Mouse (Mus musculus) midbrain, embryonic 13.5 days (tissue): ENCODE data around the gene Braf. TPM values are rescaled to one million over a fixed set of nuclear protein-coding genes. Genes with fewer than 3 reads are reported as not detected.
"Not testable (repeated sequence)": the region's sequence is repeated elsewhere in the genome, so short reads cannot be mapped to it uniquely, and the experiment has no call there.

Experiments used
- ATAC-seq: fragments of 200-750 bp; cut with Nextera tagmentation; 2 replicates; pipeline ENCODE4 v1.8.0; 2017; ENCODE audit warnings: mild to moderate bottlenecking, moderate TSS enrichment, moderate library complexity
- H3K27ac ChIP-seq: fragments of 300-500 bp; sonication (generic); 2 replicates; pipeline ENCODE4 v1.5.1; 2015; ENCODE audit warnings: inconsistent platforms, mild to moderate bottlenecking, moderate library complexity
- H3K27me3 ChIP-seq: fragments of 300-500 bp; sonication (generic); 2 replicates; pipeline ENCODE4 v1.6.1; 2015; ENCODE audit warnings: mild to moderate bottlenecking, inconsistent platforms
- H3K36me3 ChIP-seq: fragments of 300-500 bp; sonication (generic); 2 replicates; pipeline ENCODE4 v1.6.1; 2015; ENCODE audit warnings: mild to moderate bottlenecking, inconsistent platforms
- H3K4me1 ChIP-seq: fragments of 300-500 bp; sonication (generic); replicated peaks from 2 replicates; pipeline ENCODE4 v1.6.1; 2015; ENCODE audit warnings: inconsistent platforms
- H3K4me2 ChIP-seq: fragments of 300-500 bp; sonication (generic); replicated peaks from 2 replicates; pipeline ENCODE4 v1.6.1; 2015; ENCODE audit warnings: moderate library complexity, mild to moderate bottlenecking, inconsistent platforms
- H3K4me3 ChIP-seq: fragments of 300-500 bp; sonication (generic); replicated peaks from 2 replicates; pipeline ENCODE4 v1.5.1; 2015; ENCODE audit warnings: mild to moderate bottlenecking, inconsistent platforms
- H3K9ac ChIP-seq: fragments of 300-500 bp; sonication (generic); replicated peaks from 2 replicates; pipeline ENCODE4 v1.6.1; 2015; ENCODE audit warnings: mild to moderate bottlenecking, inconsistent platforms
- H3K9me3 ChIP-seq: fragments of 300-500 bp; sonication (generic); 2 replicates; pipeline ENCODE4 v1.6.1; 2016; ENCODE audit warnings: mild to moderate bottlenecking, inconsistent platforms
- WGBS: fragments of 180-500 bp; shearing (Covaris S2); methylation state at CpG from one replicate; pipeline ENCODE4 v1.1.7; 2015; 5-methylcytosine and 5-hydroxymethylcytosine counted together
- polyA plus RNA-seq: library from polyadenylated mRNA; unstranded; fragments of >200 nt; fragmentation: Nextera tagmentation; extraction: Ambion mirVana; gene quantifications from 2 replicates; pipeline ENCODE4 v1.2.1, GENCODE M21; 2015

Gene Braf
- polyA plus RNA-seq = 23.2 and 23.9 TPM in 2 replicates

- Histone ChIP-seq H3K36me3 (no peaks in the 10 kb centered on the region), H3K4me1 (peaks cover 33% of the 10 kb centered on the region), H3K4me3 (peak within 1 kb of the TSS; percentile 79), H3K9me3 (no peaks in the 10 kb centered on the region), H3K27ac (peak within 1 kb of the TSS; percentile 98), H3K4me2 (peak within 1 kb of the TSS; percentile 92), H3K9ac (peak within 1 kb of the TSS; percentile 95), H3K27me3 (no peaks in the 10 kb centered on the region)
- WGBS = under 1% methylated on average over 64 of the region's 101 CpGs
- ATAC-seq = peak; percentile 91
Measured at GRCm38 (mm10) chr6:39724866-39725711, at the start of gene Braf. Gene Braf (minus strand): TSS chr6:39725463.

- Histone ChIP-seq H3K27me3 (no peaks in the 10 kb centered on the region), H3K9ac (no peak overlapping the region), H3K4me2 (no peak overlapping the region), H3K36me3 (no peaks in the 10 kb centered on the region), H3K4me1 (no peaks in the 10 kb centered on the region), H3K4me3 (no peak overlapping the region), H3K9me3 (no peaks in the 10 kb centered on the region), H3K27ac (no peak overlapping the region)
- WGBS = 88% methylated on average over 9 of the region's 9 CpGs
- ATAC-seq = no peak
Measured at GRCm38 (mm10) chr6:39775029-39775428, 49.8 kb upstream of the Braf start.

- Histone ChIP-seq H3K4me2 (no peak overlapping the region), H3K9me3 (no peaks in the 10 kb centered on the region), H3K36me3 (no peaks in the 10 kb centered on the region), H3K4me3 (no peak overlapping the region), H3K27ac (no peak overlapping the region), H3K27me3 (no peaks in the 10 kb centered on the region), H3K9ac (no peak overlapping the region), H3K4me1 (no peaks in the 10 kb centered on the region)
- no peak for ATAC-seq
- WGBS = 86% methylated on average over 2 of the region's 2 CpGs
Measured at GRCm38 (mm10) chr6:39757229-39757628, 32.0 kb upstream of the Braf start.

- Histone ChIP-seq H3K9ac (no peak overlapping the region), H3K4me1 (peaks cover 6% of the 10 kb centered on the region; the same call in 1 of the 2 replicates), H3K9me3 (no peaks in the 10 kb centered on the region), H3K4me2 (no peak overlapping the region), H3K36me3 (no peaks in the 10 kb centered on the region), H3K27me3 (no peaks in the 10 kb centered on the region), H3K27ac (no peak overlapping the region), H3K4me3 (no peak overlapping the region)
- no peak for ATAC-seq
- 24% methylated on average over 6 of the region's 6 CpGs for WGBS
Measured at GRCm38 (mm10) chr6:39749881-39750280, 24.6 kb upstream of the Braf start.

GRCm38 (mm10) chr6:39747094-39747493 lies 21.8 kb upstream of the Braf start:
- H3K9me3 ChIP-seq = no peaks in the 10 kb centered on the region
- no peak overlapping the region for H3K9ac ChIP-seq
- H3K4me3 ChIP-seq = no peak overlapping the region
- peaks cover 6% of the 10 kb centered on the region; the same call in 1 of the 2 replicates for H3K4me1 ChIP-seq
- peak overlapping the region; percentile 69; the same call in 1 of the 2 replicates for H3K27ac ChIP-seq
- no peak overlapping the region for H3K4me2 ChIP-seq
- no peaks in the 10 kb centered on the region for H3K27me3 ChIP-seq
- 21% methylated on average over 1 of the region's 1 CpGs for whole genome bisulfite sequencing
- ATAC-seq = no peak
- H3K36me3 ChIP-seq = no peaks in the 10 kb centered on the region

- no peaks in the 10 kb centered on the region for H3K9me3 ChIP-seq
- ATAC-seq = no peak
- H3K4me3 ChIP-seq = no peak overlapping the region
- no peak overlapping the region for H3K27ac ChIP-seq
- peaks cover 6% of the 10 kb centered on the region; the same call in 1 of the 2 replicates for H3K4me1 ChIP-seq
- 94% methylated on average over 1 of the region's 1 CpGs for WGBS
- no peaks in the 10 kb centered on the region for H3K27me3 ChIP-seq
- H3K36me3 ChIP-seq = no peaks in the 10 kb centered on the region
- no peak overlapping the region for H3K4me2 ChIP-seq
- no peak overlapping the region for H3K9ac ChIP-seq
Measured at GRCm38 (mm10) chr6:39745456-39745855, 20.2 kb upstream of the Braf start.

- H3K9me3 ChIP-seq, H3K4me3 ChIP-seq, H3K4me2 ChIP-seq, H3K36me3 ChIP-seq, ATAC-seq, H3K4me1 ChIP-seq, H3K27ac ChIP-seq, H3K27me3 ChIP-seq, H3K9ac ChIP-seq: not testable (repeated sequence)
- WGBS = 93% methylated on average over 9 of the region's 9 CpGs
Measured at GRCm38 (mm10) chr6:39739698-39740097, 14.4 kb upstream of the Braf start.

- no peak for ATAC-seq
- WGBS = 82% methylated on average over 5 of the region's 5 CpGs
- no peak overlapping the region for H3K27ac ChIP-seq
Measured at GRCm38 (mm10) chr6:39728095-39728494, 2.8 kb upstream of the Braf start.

GRCm38 (mm10) chr6:39726149-39726548 lies 886 bp upstream of the Braf start:
- no peaks in the 10 kb centered on the region for H3K9me3 ChIP-seq
- no peaks in the 10 kb centered on the region for H3K36me3 ChIP-seq
- WGBS = 74% methylated on average over 3 of the region's 3 CpGs
- no peak overlapping the region for H3K9ac ChIP-seq
- no peak overlapping the region for H3K4me2 ChIP-seq
- no peak for ATAC-seq
- H3K4me3 ChIP-seq = no peak overlapping the region
- H3K4me1 ChIP-seq = peaks cover 24% of the 10 kb centered on the region
- no peak overlapping the region for H3K27ac ChIP-seq
- no peaks in the 10 kb centered on the region for H3K27me3 ChIP-seq

More at GRCm38 (mm10) chr6:39728095-39728494, 2.8 kb upstream of the Braf start:
- Histone ChIP-seq H3K4me2 (no peak overlapping the region), H3K36me3 (no peaks in the 10 kb centered on the region), H3K9me3 (no peaks in the 10 kb centered on the region), H3K4me3 (no peak overlapping the region), H3K4me1 (peaks cover 12% of the 10 kb centered on the region), H3K9ac (no peak overlapping the region), H3K27me3 (no peaks in the 10 kb centered on the region)

GRCm38 (mm10) chr6:39724542-39724865 lies 759 bp downstream of the Braf start:
- no peaks in the 10 kb centered on the region for H3K9me3 ChIP-seq
- WGBS = under 1% methylated on average over 12 of the region's 12 CpGs

GRCm38 (mm10) chr6:39724071-39724470 lies 1.2 kb downstream of the Braf start:
- Histone ChIP-seq H3K4me1 (peaks cover 33% of the 10 kb centered on the region), H3K27ac (peak overlapping the region; percentile 98), H3K9me3 (no peaks in the 10 kb centered on the region), H3K4me3 (peak overlapping the region; percentile 79), H3K4me2 (peak overlapping the region; percentile 92), H3K9ac (peak overlapping the region; percentile 95), H3K36me3 (no peaks in the 10 kb centered on the region), H3K27me3 (no peaks in the 10 kb centered on the region)
- WGBS = 2% methylated on average over 7 of the region's 7 CpGs
- ATAC-seq = no peak

More at GRCm38 (mm10) chr6:39724542-39724865, 759 bp downstream of the Braf start:
- Histone ChIP-seq H3K4me2 (peak overlapping the region; percentile 92), H3K4me1 (peaks cover 33% of the 10 kb centered on the region), H3K27ac (peak overlapping the region; percentile 98), H3K27me3 (no peaks in the 10 kb centered on the region), H3K4me3 (peak overlapping the region; percentile 79), H3K9ac (peak overlapping the region; percentile 95), H3K36me3 (no peaks in the 10 kb centered on the region)
- peak; percentile 77 for ATAC-seq

GRCm38 (mm10) chr6:39718567-39718966 lies 6.7 kb downstream of the Braf start:
- ATAC-seq = no peak
- Histone ChIP-seq H3K4me2 (no peak overlapping the region), H3K9me3 (no peaks in the 10 kb centered on the region), H3K4me3 (no peak overlapping the region), H3K4me1 (peaks cover 31% of the 10 kb centered on the region), H3K9ac (no peak overlapping the region), H3K27me3 (no peaks in the 10 kb centered on the region), H3K36me3 (no peaks in the 10 kb centered on the region), H3K27ac (no peak overlapping the region)
- WGBS = 59% methylated on average over 6 of the region's 6 CpGs
